Mouse (Mus musculus) liver, adult 2 months (tissue): ENCODE measurements at regions not wholly inside any gene's neighbourhood (a gene's known extent, or its start where the extent isn't known, plus 50 kb on each side); places are given as distances from the start of the nearest gene placed in this dataset.

Source experiments
- CTCF ChIP-seq: fragments of 200-500 bp; IDR thresholded peaks from 2 replicates; pipeline ENCODE4 v1.5.1; 2011; ENCODE audit warnings: low read depth, low read length, control low read depth
- POLR2A ChIP-seq: fragments of 200-500 bp; IDR thresholded peaks from 2 replicates; pipeline ENCODE4 v1.6.1; 2011; ENCODE audit warnings: low read length, control low read depth; ENCODE audit not compliant: insufficient read depth; ENCODE audit errors: extremely low read depth

GRCm38 (mm10) chr4:33555231-33555933 lies 245.3 kb downstream of the Rngtt start:
- TF ChIP-seq CTCF (no peak), POLR2A (no peak)
